Mouse (Mus musculus) lung, postnatal 36 days (tissue): ENCODE measurements around the gene Zscan29.
"Not testable (repeated sequence)": the region's sequence is repeated elsewhere in the genome, so short reads cannot be mapped to it uniquely, and the experiment has no call there.

Experiments used
- DNase-seq: peaks from one replicate; pipeline ENCODE4 v3.0.0; 2022; ENCODE audit warnings: mixed read lengths

Gene Zscan29

DNA sequence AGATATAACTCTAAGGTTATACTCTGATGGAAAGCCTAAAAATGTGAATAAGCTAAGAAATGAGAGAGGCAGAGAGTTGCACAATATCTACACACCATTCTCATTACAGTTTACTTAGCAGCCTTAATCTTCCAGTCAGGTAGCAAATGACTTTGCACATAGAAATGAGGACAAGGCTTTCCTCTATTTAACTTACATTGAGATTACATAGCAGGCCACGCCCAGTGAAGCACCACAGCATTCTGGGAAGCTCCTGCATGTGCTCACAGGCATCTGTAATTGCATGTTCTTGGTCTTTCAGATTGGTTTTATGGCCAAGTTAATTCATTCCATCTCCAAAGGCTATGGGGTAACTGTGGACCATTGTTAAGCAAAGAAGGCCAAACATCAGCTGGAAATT, 38.1 kb downstream of the Zscan29 start:
- DNase-seq, result no peak

DNA sequence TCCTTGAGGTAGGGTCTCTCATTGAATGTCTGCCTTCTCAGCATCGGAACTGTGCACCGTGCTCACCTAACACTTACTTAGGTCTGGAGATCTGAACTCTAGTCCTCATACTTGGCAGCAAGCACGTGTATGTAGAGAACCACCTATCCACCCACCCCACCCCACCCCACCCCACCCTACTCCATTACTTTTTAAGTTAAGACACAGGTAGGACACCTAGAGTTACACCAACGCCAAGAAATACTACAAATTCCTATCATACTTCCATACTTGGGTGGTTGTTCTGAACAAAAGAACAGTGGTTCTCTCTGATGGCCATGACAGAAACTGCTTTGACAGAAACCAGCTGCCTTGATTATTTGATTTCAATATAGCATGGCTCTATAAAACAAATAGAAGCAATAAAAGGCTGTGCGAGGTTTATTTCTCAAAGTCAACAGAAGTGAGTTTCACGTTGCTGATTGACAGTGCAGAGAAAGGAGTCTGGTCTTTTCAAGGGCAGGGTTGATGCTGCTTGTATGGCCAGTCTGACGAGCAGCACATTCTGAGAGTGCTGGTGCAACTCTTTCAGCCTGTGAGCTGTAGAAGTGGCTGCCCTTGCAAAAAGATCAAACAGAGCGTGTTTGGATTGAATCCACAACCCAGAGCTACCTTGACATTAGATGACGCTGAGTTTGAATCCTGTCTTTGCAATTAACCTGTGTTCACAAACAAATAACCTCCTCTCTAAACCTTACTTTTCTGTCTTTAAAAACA, 41.9 kb downstream of the Zscan29 start:
- no peak for DNase-seq

DNA sequence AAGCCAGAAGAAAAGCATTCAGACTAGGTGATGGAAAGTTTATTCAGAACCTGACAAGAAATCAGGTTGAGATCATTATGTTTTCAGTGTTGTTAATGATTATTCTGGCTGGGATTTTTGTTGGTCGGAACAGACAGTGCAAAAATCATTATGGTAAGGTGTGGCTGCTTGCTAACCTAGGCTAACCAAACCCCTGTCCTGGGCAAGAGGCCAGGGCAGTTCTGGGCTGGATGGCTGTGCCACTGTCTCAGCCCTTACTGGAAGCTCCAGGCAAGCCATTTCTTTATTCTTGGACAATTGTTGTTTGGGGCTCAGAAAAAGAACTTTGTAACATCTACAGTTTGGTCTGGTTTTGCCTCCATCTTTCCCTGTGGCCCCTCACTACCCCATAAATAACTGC, 43.4 kb downstream of the Zscan29 start:
- no peak for DNase-seq

DNA sequence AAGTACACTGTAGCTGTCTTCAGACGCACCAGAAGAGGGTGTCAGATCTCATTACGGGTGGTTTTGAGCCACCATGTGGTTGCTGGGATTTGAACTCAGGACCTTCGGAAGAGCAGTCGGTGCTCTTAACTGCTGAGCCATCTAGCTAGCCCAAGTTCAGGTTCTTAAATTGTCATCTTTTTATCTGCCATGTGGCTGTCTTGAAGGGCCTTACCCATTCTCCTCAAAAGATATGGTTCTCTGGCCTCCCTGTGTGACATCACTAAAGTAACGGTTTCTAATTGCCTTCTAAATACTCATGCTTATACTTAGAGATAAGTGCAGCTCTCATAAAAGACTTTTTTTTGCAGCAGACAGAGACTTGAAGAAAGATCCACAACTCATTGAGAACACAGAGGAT, 44.6 kb downstream of the Zscan29 start:
- DNase-seq, result not testable (repeated sequence)

DNA sequence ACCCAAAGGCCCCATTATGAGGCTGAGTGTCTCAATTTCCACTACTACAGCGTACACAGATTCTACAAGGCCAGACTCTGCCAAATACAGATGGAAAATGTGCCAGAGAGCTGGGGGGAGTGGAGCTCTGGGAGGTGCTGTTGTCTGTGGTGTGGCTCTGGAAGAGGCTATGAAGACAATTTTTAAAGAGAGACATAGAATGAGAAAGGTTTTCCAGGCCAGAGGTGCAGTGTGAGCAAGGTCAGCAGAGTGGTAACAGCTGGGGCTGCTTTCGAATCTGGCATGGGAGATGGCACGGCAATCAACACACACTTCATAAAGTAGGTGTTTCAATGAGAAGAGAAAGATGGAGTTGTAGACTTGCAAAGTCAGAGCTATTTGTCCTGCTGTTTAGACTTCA, 51.7 kb downstream of the Zscan29 start:
- peak; percentile 57 for DNase-seq

DNA sequence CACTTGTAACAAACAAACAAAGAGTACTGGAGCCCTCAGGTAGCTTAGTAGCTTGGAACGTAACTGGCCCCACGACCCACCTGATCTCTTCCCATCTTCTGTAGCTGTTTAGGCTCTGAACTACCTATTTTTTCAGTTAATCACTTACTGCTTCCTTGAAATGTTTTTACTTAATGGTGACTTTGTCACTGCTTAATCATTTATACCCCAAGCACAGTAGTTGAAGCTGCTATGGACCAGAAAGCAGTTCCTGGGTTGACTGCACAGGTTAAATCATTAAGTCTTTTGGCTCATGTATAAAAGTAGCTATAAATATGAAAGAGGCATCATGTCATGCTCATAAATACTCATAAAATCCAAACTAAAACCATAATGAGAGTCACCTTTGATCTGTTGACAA, 55.5 kb downstream of the Zscan29 start:
- DNase-seq, result no peak

DNA sequence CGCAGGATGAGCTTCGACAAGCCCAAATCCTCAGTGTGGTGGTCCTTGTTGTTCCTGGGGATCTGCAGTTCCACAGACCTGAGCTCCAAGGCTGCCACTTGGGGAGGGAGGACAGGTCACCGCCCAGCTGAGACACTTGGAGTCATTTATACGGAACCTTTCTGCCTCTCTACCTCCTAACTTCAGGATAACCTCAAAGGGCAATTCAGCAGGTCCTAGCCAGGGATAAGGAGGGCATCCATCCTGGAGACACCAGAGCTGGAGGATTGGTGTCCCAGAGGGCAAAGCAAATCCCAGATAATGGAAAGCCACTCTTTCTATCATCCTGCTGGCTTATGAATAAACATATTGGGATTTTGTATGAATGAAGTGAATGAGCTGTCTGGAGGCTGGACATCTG, 61.2 kb downstream of the Zscan29 start, which contains the start of gene Tgm7:
Gene Tgm7, minus strand, starts transcription at position 101 of the 400 bp plus-strand sequence.
- no peak for DNase-seq
